Mouse (Mus musculus) liver, embryonic 16.5 days (tissue): ENCODE measurements around the gene Rexo4. TPM values are rescaled to one million over a fixed set of nuclear protein-coding genes. Genes with fewer than 3 reads are reported as not detected.

ENCODE experiments used
- ATAC-seq: fragments of 200-750 bp; cut with Nextera tagmentation; 2 replicates; pipeline ENCODE4 v1.8.0; 2017; ENCODE audit warnings: low read depth, mild to moderate bottlenecking, moderate number of reproducible peaks, moderate library complexity
- H3K27ac ChIP-seq: fragments of 300-500 bp; sonication (generic); 2 replicates; pipeline ENCODE4 v1.5.1; 2014; ENCODE audit warnings: mild to moderate bottlenecking, low read length
- H3K27me3 ChIP-seq: fragments of 300-500 bp; sonication (generic); 2 replicates; pipeline ENCODE4 v1.6.1; 2014; ENCODE audit warnings: low read depth, low read length, mixed read lengths; ENCODE audit not compliant: control insufficient read depth, insufficient read depth
- H3K36me3 ChIP-seq: fragments of 300-500 bp; sonication (generic); 2 replicates; pipeline ENCODE4 v1.6.1; 2014; ENCODE audit warnings: mild to moderate bottlenecking; ENCODE audit not compliant: control insufficient read depth, insufficient read depth
- H3K4me1 ChIP-seq: fragments of 300-500 bp; sonication (generic); 2 replicates; pipeline ENCODE4 v1.6.1; 2014; ENCODE audit warnings: low read depth, low read length, mixed read lengths; ENCODE audit not compliant: control insufficient read depth
- H3K4me2 ChIP-seq: fragments of 300-500 bp; sonication (generic); 2 replicates; pipeline ENCODE4 v1.6.1; 2014; ENCODE audit warnings: low read depth, low read length, mixed read lengths
- H3K4me3 ChIP-seq: fragments of 300-500 bp; sonication (generic); 2 replicates; pipeline ENCODE4 v1.5.1; 2014; ENCODE audit warnings: low read depth, mild to moderate bottlenecking, low read length
- H3K9ac ChIP-seq: fragments of 300-500 bp; sonication (generic); 2 replicates; pipeline ENCODE4 v1.6.1; 2014; ENCODE audit warnings: low read depth, low read length
- H3K9me3 ChIP-seq: fragments of 300-500 bp; sonication (generic); replicated peaks from 2 replicates; pipeline ENCODE4 v1.6.1; 2016; ENCODE audit warnings: low read length; ENCODE audit not compliant: control insufficient read depth
- WGBS: fragments of 180-500 bp; shearing (Covaris S2); extraction: QIAGEN DNeasy Blood & Tissue Kit; methylation state at CpG from one replicate; pipeline ENCODE4 v1.1.7; 2014; ENCODE audit not compliant: insufficient replicate concordance; 5-methylcytosine and 5-hydroxymethylcytosine counted together
- polyA plus RNA-seq: library from polyadenylated mRNA; unstranded; fragments of >200 nt; fragmentation: Nextera tagmentation; extraction: Ambion mirVana; gene quantifications from 2 replicates; pipeline ENCODE4 v1.2.1, GENCODE M21; 2015

Gene Rexo4
- polyA plus RNA-seq, 1 experiment from 2014 or later = 16.7 TPM

DNA sequence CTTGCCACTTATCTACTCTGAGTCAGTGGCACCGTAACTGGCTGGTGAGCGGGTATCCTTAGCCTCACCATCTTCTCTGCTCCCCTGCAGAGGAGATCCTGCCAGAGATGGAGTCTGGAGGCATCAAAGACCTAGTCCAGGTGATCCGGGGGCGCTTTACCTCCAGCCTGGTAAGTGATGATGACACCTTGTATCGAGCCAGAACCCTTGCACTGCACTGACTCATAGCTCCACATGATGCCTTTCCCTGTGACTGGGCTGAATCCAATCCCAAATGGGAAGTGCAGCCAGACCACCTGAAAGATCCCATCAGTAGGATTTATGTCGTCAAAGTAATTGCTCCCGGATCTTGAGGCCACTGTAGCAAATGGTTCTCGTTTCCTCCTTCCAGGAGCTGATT, 11.3 kb downstream of the Rexo4 start:
- Histone ChIP-seq H3K27ac (no peak overlapping the region), H3K4me3 (no peak overlapping the region), H3K9ac (no peak overlapping the region), H3K9me3 (no peaks in the 10 kb centered on the region), H3K4me1 (peaks cover 1% of the 10 kb centered on the region; the same call in 1 of the 2 replicates), H3K36me3 (peaks cover 20% of the 10 kb centered on the region), H3K27me3 (no peaks in the 10 kb centered on the region), H3K4me2 (no peak overlapping the region)
- WGBS = 85% methylated on average over 8 of the region's 8 CpGs
- ATAC-seq = no peak

DNA sequence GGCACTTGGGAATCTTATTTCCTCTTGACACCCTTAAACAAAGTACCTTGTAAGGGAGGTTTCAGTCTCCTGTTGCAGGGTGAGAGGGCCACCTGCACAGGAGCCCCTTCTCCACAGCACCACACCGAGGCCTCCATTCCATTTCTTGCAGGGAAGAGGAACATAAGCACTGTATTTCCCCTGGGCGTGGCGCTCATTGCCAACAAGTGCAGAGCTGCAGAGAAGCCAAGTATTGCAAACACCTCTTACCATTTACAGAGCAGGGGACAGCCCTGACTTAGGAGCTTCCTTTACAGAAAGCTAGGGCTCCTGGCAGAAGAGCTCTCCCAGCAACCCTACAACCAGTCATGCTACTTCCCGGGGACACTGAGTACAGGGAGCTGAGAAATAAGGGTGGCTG, 12.0 kb downstream of the Rexo4 start:
- no peaks in the 10 kb centered on the region for H3K27me3 ChIP-seq
- H3K36me3 ChIP-seq = peaks cover 18% of the 10 kb centered on the region
- WGBS = 78% methylated on average over 4 of the region's 4 CpGs
- H3K9me3 ChIP-seq = no peaks in the 10 kb centered on the region
- no peak for ATAC-seq
- no peaks in the 10 kb centered on the region for H3K4me1 ChIP-seq
- H3K4me3 ChIP-seq = no peak overlapping the region
- no peak overlapping the region for H3K9ac ChIP-seq
- no peak overlapping the region for H3K27ac ChIP-seq
- H3K4me2 ChIP-seq = no peak overlapping the region

DNA sequence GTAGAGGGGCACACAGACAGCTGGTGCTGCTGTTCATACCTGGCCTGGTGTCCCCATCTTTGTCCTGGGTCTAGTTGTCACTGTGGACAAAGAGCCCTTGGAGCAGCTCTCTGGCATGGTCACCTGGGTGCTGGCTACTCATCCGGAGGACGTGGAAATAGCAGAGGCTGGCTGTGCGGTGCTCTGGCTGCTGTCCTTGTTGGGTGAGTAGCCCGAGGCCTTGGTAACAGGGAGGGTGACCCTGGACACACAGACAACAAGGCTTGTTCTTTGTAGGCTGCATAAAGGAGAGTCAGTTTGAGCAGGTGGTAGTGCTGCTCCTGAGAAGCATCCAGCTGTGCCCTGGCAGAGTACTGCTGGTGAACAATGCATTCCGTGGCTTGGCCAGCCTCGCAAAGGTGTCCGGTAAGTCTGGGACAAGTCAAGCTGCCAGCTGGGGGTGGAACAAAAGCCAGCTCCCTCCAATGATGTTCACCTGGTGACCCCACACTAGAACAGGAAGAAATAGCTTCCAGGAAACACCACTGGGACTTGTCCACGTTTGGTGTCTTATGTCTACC, 12.8 kb downstream of the Rexo4 start:
- no peak overlapping the region for H3K4me3 ChIP-seq
- ATAC-seq = no peak
- no peak overlapping the region for H3K4me2 ChIP-seq
- H3K9ac ChIP-seq = no peak overlapping the region
- no peaks in the 10 kb centered on the region for H3K4me1 ChIP-seq
- no peaks in the 10 kb centered on the region for H3K27me3 ChIP-seq
- WGBS = 79% methylated on average over 8 of the region's 8 CpGs
- no peak overlapping the region for H3K27ac ChIP-seq
- no peaks in the 10 kb centered on the region for H3K9me3 ChIP-seq
- H3K36me3 ChIP-seq = peaks cover 16% of the 10 kb centered on the region

DNA sequence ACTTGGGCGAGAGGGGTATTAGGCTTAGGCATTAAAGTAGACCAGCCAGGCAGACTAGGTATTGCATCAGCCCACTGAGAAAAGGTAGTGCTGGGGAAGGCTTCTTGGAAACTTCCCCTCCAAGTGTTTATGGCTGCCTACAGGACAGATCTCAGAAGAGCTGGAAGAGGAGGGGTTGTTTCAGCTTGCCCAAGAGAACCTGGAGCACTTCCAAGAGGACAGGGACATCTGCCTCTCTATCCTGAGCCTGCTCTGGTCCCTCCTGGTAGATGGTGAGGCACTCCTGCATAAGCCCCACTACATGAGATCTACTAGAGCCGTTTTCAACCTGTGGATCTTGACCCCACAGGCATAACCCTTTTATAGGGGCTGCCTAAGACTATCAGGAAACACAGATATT, 13.8 kb downstream of the Rexo4 start:
- WGBS = 58% methylated on average over 2 of the region's 2 CpGs
- no peak overlapping the region for H3K4me3 ChIP-seq
- no peaks in the 10 kb centered on the region for H3K9me3 ChIP-seq
- ATAC-seq = no peak
- no peak overlapping the region for H3K27ac ChIP-seq
- no peaks in the 10 kb centered on the region for H3K4me1 ChIP-seq
- H3K4me2 ChIP-seq = no peak overlapping the region
- H3K9ac ChIP-seq = no peak overlapping the region
- H3K36me3 ChIP-seq = peaks cover 15% of the 10 kb centered on the region
- H3K27me3 ChIP-seq = no peaks in the 10 kb centered on the region

DNA sequence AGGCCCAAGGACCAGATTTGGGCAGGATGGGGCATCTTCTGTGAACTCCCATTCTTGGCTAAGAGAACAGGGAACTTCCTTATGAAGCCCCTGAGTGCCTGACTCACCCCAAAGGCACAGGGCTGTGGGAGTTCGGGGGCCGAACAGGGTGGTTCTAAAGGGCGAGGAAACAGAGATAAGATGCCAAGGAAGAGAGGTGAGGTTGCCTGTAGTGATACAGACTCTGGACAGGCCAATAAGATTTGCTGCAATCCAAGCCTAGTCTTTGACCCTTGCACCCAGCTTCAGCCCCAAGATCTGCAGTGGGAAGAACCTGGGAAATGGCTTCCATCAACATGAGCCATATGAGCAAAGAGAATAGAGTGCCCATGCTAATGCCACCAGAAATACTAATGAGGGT, 20.9 kb downstream of the Rexo4 start:
- H3K4me1 ChIP-seq = no peaks in the 10 kb centered on the region
- no peaks in the 10 kb centered on the region for H3K36me3 ChIP-seq
- WGBS = 45% methylated on average over 3 of the region's 3 CpGs
- no peak overlapping the region for H3K27ac ChIP-seq
- no peak overlapping the region for H3K9ac ChIP-seq
- no peak for ATAC-seq
- no peaks in the 10 kb centered on the region for H3K9me3 ChIP-seq
- no peaks in the 10 kb centered on the region for H3K27me3 ChIP-seq
- no peak overlapping the region for H3K4me3 ChIP-seq
- no peak overlapping the region for H3K4me2 ChIP-seq

DNA sequence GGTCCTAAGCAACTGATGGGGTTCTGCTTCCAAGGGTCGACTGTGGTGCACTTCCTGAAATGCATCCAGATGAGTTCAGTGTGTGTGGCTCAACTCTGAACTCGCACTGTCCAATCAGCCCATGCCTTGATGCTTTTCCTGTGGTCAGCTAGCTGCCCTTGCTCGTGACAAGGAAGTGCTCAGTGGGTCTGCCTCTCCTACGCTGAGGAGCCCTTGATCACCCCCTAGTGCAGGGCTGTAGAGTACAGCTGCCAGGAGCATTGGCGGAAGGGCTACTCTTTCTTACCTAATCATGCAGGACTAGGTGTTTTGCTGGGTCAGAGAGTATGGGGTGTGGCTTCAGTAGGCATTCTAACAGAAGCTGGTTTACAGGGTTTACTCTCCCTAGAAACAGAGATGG, 22.6 kb downstream of the Rexo4 start:
- Histone ChIP-seq H3K27ac (no peak overlapping the region), H3K4me3 (no peak overlapping the region), H3K9ac (no peak overlapping the region), H3K4me2 (no peak overlapping the region), H3K9me3 (no peaks in the 10 kb centered on the region), H3K36me3 (no peaks in the 10 kb centered on the region), H3K27me3 (no peaks in the 10 kb centered on the region), H3K4me1 (no peaks in the 10 kb centered on the region)
- peak; percentile 60 for ATAC-seq
- WGBS = 28% methylated on average over 5 of the region's 5 CpGs

DNA sequence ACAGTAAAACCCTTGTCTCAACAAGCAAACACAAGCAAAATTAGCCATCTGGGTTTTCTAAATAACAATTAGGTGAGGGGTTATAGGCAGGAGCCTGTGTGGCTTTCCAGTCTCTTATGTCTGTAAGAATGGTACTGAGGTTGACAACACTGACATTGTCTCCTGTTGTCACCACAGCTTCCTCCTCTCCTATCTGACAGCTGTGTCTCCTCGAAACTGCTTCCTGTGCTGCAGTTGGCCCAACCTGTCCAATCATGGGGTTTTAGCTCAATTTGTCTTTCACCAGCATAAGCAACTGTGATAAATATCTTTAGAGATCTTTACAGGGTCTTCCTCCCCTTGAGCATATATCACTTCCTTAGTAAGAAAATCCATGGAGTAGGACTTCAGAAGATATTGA, 27.8 kb downstream of the Rexo4 start:
- Histone ChIP-seq H3K36me3 (no peaks in the 10 kb centered on the region), H3K9me3 (no peaks in the 10 kb centered on the region), H3K27me3 (no peaks in the 10 kb centered on the region), H3K4me1 (peaks cover 21% of the 10 kb centered on the region), H3K4me3 (no peak overlapping the region), H3K9ac (no peak overlapping the region), H3K4me2 (no peak overlapping the region), H3K27ac (no peak overlapping the region)
- 21% methylated on average over 1 of the region's 1 CpGs for WGBS
- no peak for ATAC-seq

DNA sequence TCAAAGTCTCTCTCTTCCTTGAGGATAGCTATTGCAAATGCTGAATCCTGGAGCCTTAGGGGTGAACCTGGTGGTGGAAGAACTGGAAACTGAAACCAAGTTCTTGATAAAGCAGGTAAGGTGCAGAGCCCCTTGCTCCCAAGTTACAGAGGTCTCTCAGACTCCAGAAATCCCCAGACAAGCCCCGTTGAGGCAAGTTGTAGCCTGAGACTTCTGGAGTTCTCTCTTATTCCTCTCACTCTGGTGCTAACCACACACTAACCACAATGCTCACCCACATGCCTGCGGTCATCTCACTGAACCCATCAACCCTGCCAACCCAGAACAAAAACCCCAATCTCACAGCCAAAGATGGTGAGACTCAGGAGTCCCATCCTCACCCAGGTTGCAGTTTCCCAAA, 28.9 kb downstream of the Rexo4 start:
- H3K27me3 ChIP-seq = no peaks in the 10 kb centered on the region
- H3K9me3 ChIP-seq = no peaks in the 10 kb centered on the region
- ATAC-seq = no peak
- H3K4me3 ChIP-seq = no peak overlapping the region
- H3K4me1 ChIP-seq = peaks cover 31% of the 10 kb centered on the region
- H3K4me2 ChIP-seq = no peak overlapping the region
- H3K36me3 ChIP-seq = no peaks in the 10 kb centered on the region
- H3K9ac ChIP-seq = no peak overlapping the region
- H3K27ac ChIP-seq = no peak overlapping the region
- WGBS = 18% methylated on average over 2 of the region's 2 CpGs

DNA sequence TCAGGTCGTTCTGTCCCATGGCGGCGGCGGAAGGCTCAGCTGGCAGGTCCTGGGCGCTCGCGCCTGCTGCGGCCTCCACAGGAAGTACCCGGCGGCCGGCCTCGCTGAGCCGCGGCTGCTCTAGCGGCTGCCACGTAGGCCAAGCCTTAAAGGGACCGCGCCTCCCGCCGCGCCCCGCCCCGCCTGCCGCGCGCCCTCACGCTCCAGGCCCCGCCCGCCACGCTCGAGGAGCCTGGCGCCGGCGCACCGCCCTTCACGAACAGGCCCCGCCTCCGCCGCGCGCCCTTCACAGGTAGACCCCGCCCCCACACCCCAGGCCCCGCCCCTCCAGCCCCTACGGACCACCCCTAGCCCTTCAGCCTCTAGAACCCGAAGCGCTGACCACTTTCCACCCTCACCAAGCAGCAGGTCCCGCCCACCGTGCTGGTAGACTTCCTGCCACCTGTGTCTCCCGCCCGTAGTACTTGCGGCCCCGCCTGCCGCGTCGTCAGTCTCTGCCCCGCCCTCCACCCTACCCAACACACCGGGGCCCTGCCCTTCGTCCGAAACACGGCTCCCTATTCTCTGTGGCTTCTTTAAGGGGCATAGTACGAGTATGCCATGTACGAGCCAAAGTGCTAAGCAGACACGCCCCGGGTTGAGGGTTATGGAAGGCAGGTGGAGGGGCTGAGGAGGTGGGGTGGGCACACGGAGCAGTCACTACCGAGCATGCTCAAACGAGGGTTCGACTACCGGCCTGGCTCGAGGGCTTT, 30.7 kb downstream of the Rexo4 start, which contains the start of the genes Surf4 and Stkld1:
Gene Surf4, minus strand, starts transcription at position 625 of the 752 bp plus-strand sequence.
Gene Stkld1, plus strand, starts transcription at position 744 of the 752 bp plus-strand sequence.
- ATAC-seq = peak; percentile 93
- Histone ChIP-seq H3K9ac (peak within 1 kb of the TSS; percentile 99), H3K27ac (peak within 1 kb of the TSS; percentile 90), H3K4me2 (peak within 1 kb of the TSS; percentile 91), H3K9me3 (no peaks in the 10 kb centered on the region), H3K4me1 (peaks cover 34% of the 10 kb centered on the region), H3K4me3 (peak within 1 kb of the TSS; percentile 92), H3K36me3 (no peaks in the 10 kb centered on the region), H3K27me3 (no peaks in the 10 kb centered on the region)
- under 1% methylated on average over 60 of the region's 70 CpGs for WGBS
